Mouse (Mus musculus) spleen, adult 2 months (tissue): ENCODE results near the gene Hbs1l.

Experiments
- CTCF ChIP-seq: fragments of 200-500 bp; IDR thresholded peaks from 2 replicates; pipeline ENCODE4 v1.5.1; 2011; ENCODE audit warnings: mild to moderate bottlenecking, inconsistent platforms; ENCODE audit not compliant: insufficient read depth, insufficient read length, insufficient replicate concordance; ENCODE audit errors: extremely low read depth
- POLR2A ChIP-seq: fragments of 200-500 bp; IDR thresholded peaks from 2 replicates; pipeline ENCODE4 v1.6.1; 2011; ENCODE audit warnings: low read depth, low read length, inconsistent platforms

GRCm38 (mm10) chr10:21351766-21352165 lies 56.0 kb downstream of the Hbs1l start:
- TF ChIP-seq CTCF (no peak), POLR2A (no peak)
